Mouse (Mus musculus) lung, adult 2 months (tissue): ENCODE results near the gene Sept12. TPM values are rescaled to one million over a fixed set of nuclear protein-coding genes. Genes with fewer than 3 reads are reported as not detected.

Experiments
- DNase-seq: peaks from one replicate; pipeline ENCODE4 v3.0.0; 2022
- H3K4me1 ChIP-seq: fragments of 200-500 bp; 2 replicates; pipeline ENCODE4 v1.6.1; 2011; ENCODE audit warnings: low read length; ENCODE audit not compliant: control insufficient read depth, insufficient read depth
- H3K4me3 ChIP-seq: fragments of 200-500 bp; replicated peaks from 2 replicates; pipeline ENCODE3; 2011; ENCODE audit warnings: low read depth, mild to moderate bottlenecking, control low read depth, low read length; ENCODE audit errors: extremely low read depth
- CTCF ChIP-seq: fragments of 200-500 bp; IDR thresholded peaks from 2 replicates; pipeline ENCODE4 v1.5.1; 2011; ENCODE audit warnings: mild to moderate bottlenecking, low read length, control low read depth; ENCODE audit not compliant: insufficient read depth
- POLR2A ChIP-seq: fragments of 200-500 bp; IDR thresholded peaks from 2 replicates; pipeline ENCODE4 v1.6.1; 2011; ENCODE audit warnings: low read depth, mild to moderate bottlenecking, control low read depth, low read length, borderline replicate concordance; ENCODE audit errors: extremely low read depth
- WGBS: fragments of 180-500 bp; shearing (Covaris S2); methylation state at CpG from one replicate; pipeline ENCODE4 v1.1.7; 2018; 5-methylcytosine and 5-hydroxymethylcytosine counted together
- polyA plus RNA-seq: library from polyadenylated mRNA; depleted of rRNA; stranded (reverse); fragments of >200 nt; gene quantifications from 2 replicates; pipeline ENCODE4 v1.2.3, GENCODE M21; 2012; rRNA removed

Sept12 gene
- not detected in 2 replicates for polyA plus RNA-seq

GRCm38 (mm10) chr16:4997553-4997952 is at the start of gene Sept12:
Gene Sept12 (minus strand): TSS chr16:4997852.
- no peaks in the 10 kb centered on the region for H3K4me1 ChIP-seq
- WGBS: 28% methylated on average over 3 of the region's 3 CpGs
- no peak for TF ChIP-seq POLR2A
- TF ChIP-seq CTCF: no peak
- no peak for DNase-seq
- H3K4me3 ChIP-seq: no peak within 1 kb of the TSS

GRCm38 (mm10) chr16:5045322-5045721 is 47.7 kb upstream of the Sept12 start:
- TF ChIP-seq POLR2A (no peak), CTCF (no peak)
- 84% methylated on average over 3 of the region's 3 CpGs for WGBS

GRCm38 (mm10) chr16:5036649-5037234 is 39.1 kb upstream of the Sept12 start:
- Histone ChIP-seq H3K4me3 (no peak overlapping the region), H3K4me1 (peaks cover 3% of the 10 kb centered on the region)
- no peak for DNase-seq
- 65% methylated on average over 5 of the region's 5 CpGs for WGBS
- TF ChIP-seq POLR2A (no peak), CTCF (no peak)

More at GRCm38 (mm10) chr16:5045322-5045721, 47.7 kb upstream of the Sept12 start:
- DNase-seq: no peak
- Histone ChIP-seq H3K4me1 (peaks cover 10% of the 10 kb centered on the region), H3K4me3 (no peak overlapping the region)

GRCm38 (mm10) chr16:5035591-5035990 is 37.9 kb upstream of the Sept12 start:
- TF ChIP-seq POLR2A: no peak
- no peak for TF ChIP-seq CTCF
- peaks cover 3% of the 10 kb centered on the region for H3K4me1 ChIP-seq
- no peak for DNase-seq
- no peak overlapping the region for H3K4me3 ChIP-seq
- 89% methylated on average over 3 of the region's 3 CpGs for WGBS

GRCm38 (mm10) chr16:5029847-5030246 is 32.2 kb upstream of the Sept12 start:
- 34% methylated on average over 2 of the region's 2 CpGs for WGBS
- Histone ChIP-seq H3K4me1 (no peaks in the 10 kb centered on the region), H3K4me3 (no peak overlapping the region)
- peak; percentile 32 for DNase-seq
- no peak for TF ChIP-seq POLR2A
- TF ChIP-seq CTCF: no peak

GRCm38 (mm10) chr16:5024021-5024420 is 26.4 kb upstream of the Sept12 start:
- DNase-seq: no peak
- Histone ChIP-seq H3K4me1 (no peaks in the 10 kb centered on the region), H3K4me3 (no peak overlapping the region)
- 84% methylated on average over 3 of the region's 3 CpGs for WGBS
- TF ChIP-seq CTCF (no peak), POLR2A (no peak)

GRCm38 (mm10) chr16:5014578-5014977 is 16.9 kb upstream of the Sept12 start:
- Histone ChIP-seq H3K4me3 (no peak overlapping the region), H3K4me1 (peaks cover 10% of the 10 kb centered on the region)
- 66% methylated on average over 4 of the region's 4 CpGs for WGBS
- TF ChIP-seq POLR2A (no peak), CTCF (no peak)
- DNase-seq: peak; percentile 17

- WGBS: under 1% methylated on average over 63 of the region's 63 CpGs
- Histone ChIP-seq H3K4me1 (peaks cover 10% of the 10 kb centered on the region), H3K4me3 (peak within 1 kb of the TSS; percentile 77)
- no peak for TF ChIP-seq CTCF
- peak; percentile 68; the same call in 1 of the 2 replicates for TF ChIP-seq POLR2A
- DNase-seq: peak; percentile 96
These were observed 15.6 kb upstream of the Sept12 start, which contains the start of gene Rogdi for GRCm38 (mm10) chr16:5013054-5013838. Gene Rogdi (minus strand): TSS chr16:5013553.

GRCm38 (mm10) chr16:5012036-5013005 is 14.7 kb upstream of the Sept12 start:
- TF ChIP-seq POLR2A (peak; percentile 20; the same call in 1 of the 2 replicates), CTCF (no peak)
- Histone ChIP-seq H3K4me3 (peak overlapping the region; percentile 77), H3K4me1 (peaks cover 10% of the 10 kb centered on the region)
- 46% methylated on average over 13 of the region's 13 CpGs for WGBS
- DNase-seq: no peak
